Mouse (Mus musculus) thymus, adult 2 months (tissue): ENCODE measurements around the gene Il11. TPM values are rescaled to one million over a fixed set of nuclear protein-coding genes. Genes with fewer than 3 reads are reported as not detected.

Experiments
- DNase-seq: peaks from one replicate; pipeline ENCODE4 v3.0.0; 2021
- H3K27ac ChIP-seq: fragments of 200-500 bp; 2 replicates; pipeline ENCODE4 v1.5.1; 2012; ENCODE audit warnings: low read length, control low read depth; ENCODE audit not compliant: control insufficient read depth, insufficient read depth
- H3K27me3 ChIP-seq: fragments of 200-500 bp; 2 replicates; pipeline ENCODE4 v1.6.1; 2012; ENCODE audit warnings: mild to moderate bottlenecking, low read length, moderate library complexity, mixed read lengths; ENCODE audit not compliant: control insufficient read depth, insufficient read depth
- H3K36me3 ChIP-seq: fragments of 200-500 bp; 2 replicates; pipeline ENCODE4 v1.6.1; 2012; ENCODE audit warnings: mild to moderate bottlenecking, low read length, moderate library complexity; ENCODE audit not compliant: control insufficient read depth, insufficient read depth
- H3K4me1 ChIP-seq: fragments of 200-500 bp; replicated peaks from 2 replicates; pipeline ENCODE4 v1.6.1; 2012; ENCODE audit warnings: low read length; ENCODE audit not compliant: control insufficient read depth, insufficient read depth
- H3K4me3 ChIP-seq: fragments of 200-500 bp; 2 replicates; pipeline ENCODE4 v1.5.1; 2012; ENCODE audit warnings: mild to moderate bottlenecking, low read length, control low read depth, moderate library complexity; ENCODE audit not compliant: control insufficient read depth, insufficient read depth
- CTCF ChIP-seq: fragments of 200-500 bp; IDR thresholded peaks from 2 replicates; pipeline ENCODE4 v1.5.1; 2012; ENCODE audit warnings: mild to moderate bottlenecking, control low read depth, low read length, moderate library complexity, borderline replicate concordance; ENCODE audit not compliant: control insufficient read depth, poor library complexity, insufficient read depth; ENCODE audit errors: extremely low read depth
- POLR2A ChIP-seq: fragments of 200-500 bp; IDR thresholded peaks from 2 replicates; pipeline ENCODE4 v1.6.1; 2012; ENCODE audit warnings: mild to moderate bottlenecking, low read length, control low read depth, moderate library complexity; ENCODE audit not compliant: control insufficient read depth, poor library complexity, insufficient read depth; ENCODE audit errors: extremely low read depth
- WGBS: fragments of 180-500 bp; shearing (Covaris S2); methylation state at CpG from one replicate; pipeline ENCODE4 v1.1.7; 2018; 5-methylcytosine and 5-hydroxymethylcytosine counted together
- polyA plus RNA-seq: library from polyadenylated mRNA; depleted of rRNA; stranded (reverse); fragments of >200 nt; gene quantifications from 2 replicates; pipeline ENCODE4 v1.2.3, GENCODE M21; 2012

The Il11 gene
- polyA plus RNA-seq, 1 experiment: 0.32 TPM

- H3K27ac ChIP-seq: no peak overlapping the region
- DNase-seq: no peak
- H3K4me3 ChIP-seq: no peak overlapping the region
- no peaks in the 10 kb centered on the region for H3K36me3 ChIP-seq
- no peak for TF ChIP-seq POLR2A
- no peak for TF ChIP-seq CTCF
- WGBS: 68% methylated on average over 10 of the region's 10 CpGs
- H3K27me3 ChIP-seq: peaks cover 4% of the 10 kb centered on the region; the same call in 1 of the 2 replicates
- no peaks in the 10 kb centered on the region for H3K4me1 ChIP-seq
Observed at GRCm38 (mm10) chr7:4776131-4776530, 6.5 kb downstream of the Il11 start.

- 91% methylated on average over 4 of the region's 5 CpGs for WGBS
Observed at GRCm38 (mm10) chr7:4771202-4771601, 11.5 kb downstream of the Il11 start, which contains the start of gene Fam71e2. Gene Fam71e2 (minus strand): TSS chr7:4771302.

GRCm38 (mm10) chr7:4764946-4765710, 17.5 kb downstream of the Il11 start:
- H3K4me1 ChIP-seq: no peaks in the 10 kb centered on the region
- H3K36me3 ChIP-seq: no peaks in the 10 kb centered on the region
- no peaks in the 10 kb centered on the region for H3K27me3 ChIP-seq
- no peak for DNase-seq
- no peak overlapping the region for H3K4me3 ChIP-seq
- WGBS: 52% methylated on average over 4 of the region's 4 CpGs
- H3K27ac ChIP-seq: no peak overlapping the region
- TF ChIP-seq POLR2A: no peak
- TF ChIP-seq CTCF: no peak

More at GRCm38 (mm10) chr7:4771202-4771601, 11.5 kb downstream of the Il11 start, which contains the start of gene Fam71e2:
- H3K4me1 ChIP-seq: no peaks in the 10 kb centered on the region
- TF ChIP-seq POLR2A: no peak
- no peak for TF ChIP-seq CTCF
- no peak within 1 kb of the TSS for H3K4me3 ChIP-seq
- H3K27me3 ChIP-seq: peaks cover 4% of the 10 kb centered on the region; the same call in 1 of the 2 replicates
- no peaks in the 10 kb centered on the region for H3K36me3 ChIP-seq
- H3K27ac ChIP-seq: no peak within 1 kb of the TSS
- no peak for DNase-seq

GRCm38 (mm10) chr7:4759670-4760069, 23.0 kb downstream of the Il11 start:
- H3K4me3 ChIP-seq: no peak overlapping the region
- no peak for TF ChIP-seq CTCF
- no peak for TF ChIP-seq POLR2A
- H3K27me3 ChIP-seq: no peaks in the 10 kb centered on the region
- 61% methylated on average over 1 of the region's 1 CpGs for WGBS
- no peak overlapping the region for H3K27ac ChIP-seq
- no peak for DNase-seq
- no peaks in the 10 kb centered on the region for H3K4me1 ChIP-seq
- H3K36me3 ChIP-seq: no peaks in the 10 kb centered on the region

GRCm38 (mm10) chr7:4752821-4753570, 29.7 kb downstream of the Il11 start, which contains the start of gene Cox6b2:
Gene Cox6b2 (minus strand): TSS chr7:4753094.
- no peaks in the 10 kb centered on the region for H3K27me3 ChIP-seq
- peak; percentile 79 for TF ChIP-seq POLR2A
- no peak for TF ChIP-seq CTCF
- no peak within 1 kb of the TSS; the same call in 1 of the 2 replicates for H3K27ac ChIP-seq
- H3K4me1 ChIP-seq: peaks cover 17% of the 10 kb centered on the region
- H3K36me3 ChIP-seq: no peaks in the 10 kb centered on the region
- H3K4me3 ChIP-seq: peak within 1 kb of the TSS; percentile 57
- 11% methylated on average over 24 of the region's 24 CpGs for WGBS
- peak; percentile 85 for DNase-seq
